Mouse (Mus musculus) limb, embryonic 11.5 days (tissue): ENCODE results near the gene Rsc1a1. TPM values are rescaled to one million over a fixed set of nuclear protein-coding genes. Genes with fewer than 3 reads are reported as not detected.

Experiments used
- ATAC-seq: fragments of 200-750 bp; cut with Nextera tagmentation; 2 replicates; pipeline ENCODE4 v1.8.0; 2017; ENCODE audit warnings: low read depth; ENCODE audit not compliant: insufficient number of reproducible peaks, low FRiP score, low TSS enrichment
- DNase-seq: peaks from one replicate; pipeline ENCODE4 v3.0.0-alpha.2; 2015; ENCODE audit warnings: low spot score
- H3K27ac ChIP-seq: fragments of 300-500 bp; sonication (generic); replicated peaks from 2 replicates; pipeline ENCODE4 v1.5.1; 2014; ENCODE audit warnings: low read depth, mild to moderate bottlenecking, low read length
- H3K27me3 ChIP-seq: fragments of 300-500 bp; sonication (generic); 2 replicates; pipeline ENCODE4 v1.6.1; 2014; ENCODE audit warnings: mild to moderate bottlenecking, low read length, mixed read lengths; ENCODE audit not compliant: control insufficient read depth, insufficient read depth
- H3K36me3 ChIP-seq: fragments of 300-500 bp; sonication (generic); 2 replicates; pipeline ENCODE4 v1.6.1; 2014; ENCODE audit warnings: mild to moderate bottlenecking, low read length, moderate library complexity, mixed read lengths; ENCODE audit not compliant: control insufficient read depth, insufficient read depth
- H3K4me1 ChIP-seq: fragments of 300-500 bp; sonication (generic); 2 replicates; pipeline ENCODE4 v1.6.1; 2014; ENCODE audit warnings: low read length, mixed read lengths; ENCODE audit not compliant: control insufficient read depth, insufficient read depth
- H3K4me2 ChIP-seq: fragments of 300-500 bp; sonication (generic); 2 replicates; pipeline ENCODE4 v1.6.1; 2014; ENCODE audit warnings: low read depth, mild to moderate bottlenecking, moderate library complexity; ENCODE audit not compliant: severe bottlenecking
- H3K4me3 ChIP-seq: fragments of 300-500 bp; sonication (generic); 2 replicates; pipeline ENCODE4 v1.5.1; 2014; ENCODE audit warnings: low read depth, low read length
- H3K9ac ChIP-seq: fragments of 300-500 bp; sonication (generic); 2 replicates; pipeline ENCODE4 v1.6.1; 2014; ENCODE audit warnings: mild to moderate bottlenecking, low read length
- H3K9me3 ChIP-seq: fragments of 300-500 bp; sonication (generic); 2 replicates; pipeline ENCODE4 v1.6.1; 2016; ENCODE audit warnings: low read length; ENCODE audit not compliant: control insufficient read depth
- WGBS: fragments of 180-500 bp; shearing (Covaris S2); extraction: QIAGEN DNeasy Blood & Tissue Kit; methylation state at CpG from one replicate; pipeline ENCODE4 v1.1.7; 2014; 5-methylcytosine and 5-hydroxymethylcytosine counted together
- polyA plus RNA-seq: library from polyadenylated mRNA; unstranded; fragments of >200 nt; fragmentation: Nextera tagmentation; extraction: Ambion mirVana; gene quantifications from 2 replicates; pipeline ENCODE4 v1.2.1, GENCODE M21; 2014

Gene Rsc1a1
- polyA plus RNA-seq, 1 experiment from 2014 or later = 3.5 TPM

DNA sequence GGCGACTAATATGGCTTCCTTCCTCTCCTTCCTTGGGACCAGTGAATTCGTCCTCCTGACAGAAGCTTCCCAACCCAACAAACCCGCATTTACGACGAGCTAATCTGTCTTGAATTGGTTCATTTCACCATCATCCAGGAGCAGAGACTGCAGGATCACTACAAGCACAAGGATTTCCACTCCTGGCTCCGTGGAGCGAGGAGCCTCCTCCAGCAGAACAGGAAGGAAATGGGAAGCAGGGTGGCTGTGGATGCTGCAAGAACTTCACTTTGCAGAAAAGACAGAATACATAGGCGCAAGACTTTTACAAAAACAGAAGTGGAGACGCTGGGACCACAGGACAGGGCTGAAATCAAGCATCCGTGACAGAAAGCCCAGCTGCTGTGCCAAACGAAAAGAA is 39.2 kb upstream of the Rsc1a1 start:
- WGBS = 62% methylated on average over 11 of the region's 11 CpGs
- Histone ChIP-seq H3K4me3 (no peak overlapping the region), H3K4me2 (no peak overlapping the region), H3K9me3 (no peaks in the 10 kb centered on the region), H3K27me3 (no peaks in the 10 kb centered on the region), H3K4me1 (peaks cover 8% of the 10 kb centered on the region; the same call in 1 of the 2 replicates), H3K27ac (no peak overlapping the region), H3K9ac (no peak overlapping the region), H3K36me3 (no peaks in the 10 kb centered on the region; the same call in 1 of the 2 replicates)
- DNase-seq = no peak
- ATAC-seq = no peak

GRCm38 (mm10) chr4:141723673-141724068 is 38.3 kb upstream of the Rsc1a1 start:
- no peaks in the 10 kb centered on the region; the same call in 1 of the 2 replicates for H3K36me3 ChIP-seq
- peak overlapping the region; percentile 96 for H3K9ac ChIP-seq
- WGBS = 15% methylated on average over 13 of the region's 13 CpGs
- H3K4me1 ChIP-seq = peaks cover 8% of the 10 kb centered on the region; the same call in 1 of the 2 replicates
- H3K9me3 ChIP-seq = no peaks in the 10 kb centered on the region
- ATAC-seq (0 out of 2 replicates have a peak, but pooled peaks have one; percentile 65), DNase-seq (no peak)
- H3K4me2 ChIP-seq = peak overlapping the region; percentile 84
- H3K27me3 ChIP-seq = no peaks in the 10 kb centered on the region
- peak overlapping the region; percentile 99 for H3K4me3 ChIP-seq
- no peak overlapping the region for H3K27ac ChIP-seq

- peak within 1 kb of the TSS; percentile 84 for H3K4me2 ChIP-seq
- DNase-seq (peak; percentile 89), ATAC-seq (peak; percentile 82)
- no peaks in the 10 kb centered on the region; the same call in 1 of the 2 replicates for H3K36me3 ChIP-seq
- peak within 1 kb of the TSS; percentile 96 for H3K9ac ChIP-seq
- peak within 1 kb of the TSS; percentile 79 for H3K27ac ChIP-seq
- peak within 1 kb of the TSS; percentile 99 for H3K4me3 ChIP-seq
- under 1% methylated on average over 93 of the region's 105 CpGs for WGBS
- peaks cover 8% of the 10 kb centered on the region; the same call in 1 of the 2 replicates for H3K4me1 ChIP-seq
- H3K9me3 ChIP-seq = no peaks in the 10 kb centered on the region
- H3K27me3 ChIP-seq = no peaks in the 10 kb centered on the region
These were observed 37.6 kb upstream of the Rsc1a1 start, which contains the start of gene Ddi2 for GRCm38 (mm10) chr4:141722731-141723672. TSS of gene Ddi2 (minus strand) at chr4:141723419.

GRCm38 (mm10) chr4:141721961-141722360 is 36.6 kb upstream of the Rsc1a1 start:
- Histone ChIP-seq H3K4me3 (peak overlapping the region; percentile 99), H3K27ac (no peak overlapping the region), H3K4me1 (peaks cover 8% of the 10 kb centered on the region; the same call in 1 of the 2 replicates), H3K27me3 (no peaks in the 10 kb centered on the region), H3K9me3 (no peaks in the 10 kb centered on the region), H3K36me3 (peaks cover 2% of the 10 kb centered on the region; the same call in 1 of the 2 replicates), H3K9ac (no peak overlapping the region), H3K4me2 (peak overlapping the region; percentile 84)
- WGBS = 79% methylated on average over 6 of the region's 6 CpGs
- no peak for ATAC-seq
- no peak for DNase-seq

- no peak for DNase-seq
- Histone ChIP-seq H3K4me2 (no peak overlapping the region), H3K4me3 (no peak overlapping the region), H3K27me3 (no peaks in the 10 kb centered on the region), H3K9me3 (no peaks in the 10 kb centered on the region), H3K36me3 (peaks cover 2% of the 10 kb centered on the region; the same call in 1 of the 2 replicates), H3K4me1 (peaks cover 10% of the 10 kb centered on the region), H3K27ac (no peak overlapping the region), H3K9ac (no peak overlapping the region)
- WGBS = 83% methylated on average over 6 of the region's 6 CpGs
- no peak for ATAC-seq
These were observed 35.5 kb upstream of the Rsc1a1 start for GRCm38 (mm10) chr4:141720761-141721523.

DNA sequence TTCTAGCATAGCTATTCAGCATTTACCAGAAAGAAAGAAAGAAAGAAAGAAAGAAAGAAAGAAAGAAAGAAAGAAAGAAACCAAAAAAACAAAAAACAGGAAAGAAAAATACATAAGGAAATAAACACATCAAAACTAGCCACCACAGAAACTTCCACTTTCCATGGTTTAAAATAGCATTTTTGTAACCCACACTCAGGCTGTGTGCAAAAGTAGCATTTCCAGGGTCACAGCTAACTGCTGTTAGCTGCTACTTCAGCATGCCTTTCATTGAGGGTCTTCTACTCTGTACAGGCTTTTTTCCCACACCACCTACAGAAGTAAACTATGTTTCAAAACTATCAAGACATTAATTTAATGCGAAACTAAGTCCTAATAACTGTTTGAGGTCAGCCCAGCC is 33.9 kb upstream of the Rsc1a1 start:
- Histone ChIP-seq H3K27me3 (no peaks in the 10 kb centered on the region), H3K4me1 (peaks cover 23% of the 10 kb centered on the region), H3K4me2 (no peak overlapping the region), H3K9ac (no peak overlapping the region), H3K9me3 (no peaks in the 10 kb centered on the region), H3K4me3 (no peak overlapping the region), H3K27ac (no peak overlapping the region), H3K36me3 (peaks cover 2% of the 10 kb centered on the region; the same call in 1 of the 2 replicates)
- WGBS = 93% methylated on average over 1 of the region's 1 CpGs
- no peak for ATAC-seq
- DNase-seq = no peak

GRCm38 (mm10) chr4:141717633-141718032 is 32.2 kb upstream of the Rsc1a1 start:
- Histone ChIP-seq H3K4me2 (no peak overlapping the region), H3K4me1 (peaks cover 26% of the 10 kb centered on the region), H3K36me3 (peaks cover 5% of the 10 kb centered on the region; the same call in 1 of the 2 replicates), H3K27ac (no peak overlapping the region), H3K9ac (no peak overlapping the region), H3K9me3 (no peaks in the 10 kb centered on the region), H3K4me3 (no peak overlapping the region), H3K27me3 (no peaks in the 10 kb centered on the region)
- 77% methylated on average over 4 of the region's 4 CpGs for WGBS
- DNase-seq (no peak), ATAC-seq (no peak)

GRCm38 (mm10) chr4:141715027-141715426 is 29.6 kb upstream of the Rsc1a1 start:
- 41% methylated on average over 2 of the region's 2 CpGs for WGBS
- Histone ChIP-seq H3K27ac (no peak overlapping the region), H3K9ac (no peak overlapping the region), H3K36me3 (peaks cover 11% of the 10 kb centered on the region; the same call in 1 of the 2 replicates), H3K9me3 (no peaks in the 10 kb centered on the region), H3K4me3 (no peak overlapping the region), H3K4me2 (no peak overlapping the region), H3K4me1 (peaks cover 18% of the 10 kb centered on the region), H3K27me3 (no peaks in the 10 kb centered on the region)
- peak; percentile 56 for DNase-seq
- peak; percentile 80 for ATAC-seq
